Comparison of ENCODE assay signal across 10 mouse cellular contexts in the genomic region with DNA sequence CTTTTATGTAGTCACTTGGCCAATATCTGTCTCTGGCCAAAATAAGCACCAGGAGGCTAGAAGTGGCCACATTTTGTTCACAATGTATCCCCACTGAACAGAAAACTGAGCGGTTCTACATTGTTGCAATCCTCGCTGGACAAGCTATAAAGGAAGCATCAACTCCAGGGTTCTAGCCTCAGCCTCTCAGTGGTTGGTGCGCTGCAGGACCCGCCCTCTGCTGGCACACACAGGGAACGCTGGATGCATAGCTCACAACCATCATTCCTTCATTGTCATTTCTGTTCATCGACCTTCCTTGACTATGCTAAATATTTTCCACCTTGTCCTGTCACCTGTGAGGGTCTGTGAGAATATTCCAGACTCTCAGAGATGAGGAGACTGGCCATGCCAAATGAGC.
DNase-seq lines count a peak whose midpoint lies in the region; ATAC-seq and TF ChIP-seq lines count a peak whose summit lies in the region.
"Had no signal": no experiment of that assay in that cellular context is flagged by ENCODE, and none has a peak within 500 bp of the region (broad histone marks: within the 10 kb centered on the region; RNA-seq: fewer than 3 reads in every experiment).

No protein-coding gene starts in this region.

- intact Hi-C loops in heart, postnatal 36 days (cut with DNase I) = no loop called here

- WGBS in heart, embryonic 12.5 days = 67% methylated on average over 6 of the region's 6 CpGs
- WGBS in limb, embryonic 12.5 days = 76% methylated on average over 6 of the region's 6 CpGs
- WGBS in hindbrain, embryonic 10.5 days = 56% methylated on average over 6 of the region's 6 CpGs

- no peak for ATAC-seq in heart, embryonic 12.5 days (ENCODE audit: insufficient number of reproducible peaks, low FRiP score)
- no peak for ATAC-seq in limb, embryonic 12.5 days (ENCODE audit: insufficient number of reproducible peaks, insufficient read depth, low FRiP score, low TSS enrichment, low read depth)

- H3K9me3 ChIP-seq in heart, embryonic 12.5 days (replicated peaks) = no peaks in the 10 kb centered on the region
- H3K9me3 ChIP-seq in limb, embryonic 12.5 days = no peaks in the 10 kb centered on the region
- no peaks in the 10 kb centered on the region for H3K9me3 ChIP-seq in hindbrain, embryonic 10.5 days
- H3K9me3 ChIP-seq: hindbrain, embryonic 13.5 days had no signal

- no peaks in the 10 kb centered on the region for H3K27me3 ChIP-seq in heart, embryonic 12.5 days (replicated peaks)
- H3K27me3 ChIP-seq in testis, adult 2 months (ENCODE audit: control insufficient read depth, insufficient read depth, low read length) = no peaks in the 10 kb centered on the region
- no peaks in the 10 kb centered on the region for H3K27me3 ChIP-seq in limb, embryonic 12.5 days
- peaks cover 6% of the 10 kb centered on the region for H3K27me3 ChIP-seq in hindbrain, embryonic 10.5 days (ENCODE audit: insufficient read depth, poor library complexity, severe bottlenecking)

- no peak for TF ChIP-seq POLR2A in testis, adult 2 months (IDR thresholded peaks at IDR 0.05; ENCODE audit: control insufficient read depth, low read depth, low read length)

- no peak for TF ChIP-seq CTCF in testis, adult 2 months (IDR thresholded peaks at IDR 0.05; ENCODE audit: control insufficient read depth, insufficient read depth, insufficient replicate concordance, low read depth, low read length)

- H3K27ac ChIP-seq in heart, embryonic 12.5 days (ENCODE audit: poor library complexity, severe bottlenecking) = peak overlapping the region; percentile 73
- no peak overlapping the region for H3K27ac ChIP-seq in testis, adult 2 months (ENCODE audit: control insufficient read depth, insufficient read depth, low read depth, low read length)
- H3K27ac ChIP-seq in limb, embryonic 12.5 days = peak overlapping the region; percentile 89
- H3K27ac ChIP-seq in hindbrain, embryonic 10.5 days = no peak overlapping the region
- H3K27ac ChIP-seq: hindbrain, embryonic 13.5 days had no signal

- no peak for DNase-seq in heart, postnatal 36 days
- DNase-seq in testis, postnatal 10 days (ENCODE audit: low spot score) = no peak
- DNase-seq in embryo, embryonic 9.5 days (ENCODE audit: extremely low spot score) = no peak
- DNase-seq in hindbrain, embryonic 10.5 days (ENCODE audit: low spot score) = no peak
- DNase-seq in adrenal gland, postnatal 10 days = no peak
- DNase-seq: midbrain, embryonic 14.5 days had no signal

- no peak overlapping the region for H3K9ac ChIP-seq in heart, embryonic 12.5 days
- H3K9ac ChIP-seq in limb, embryonic 12.5 days (replicated peaks) = no peak overlapping the region
- H3K9ac ChIP-seq: hindbrain, embryonic 13.5 days had no signal

- peaks cover 29% of the 10 kb centered on the region for H3K4me1 ChIP-seq in heart, embryonic 12.5 days (replicated peaks)
- no peaks in the 10 kb centered on the region for H3K4me1 ChIP-seq in testis, adult 2 months (ENCODE audit: control insufficient read depth, insufficient read depth, low read length)
- H3K4me1 ChIP-seq in limb, embryonic 12.5 days (replicated peaks) = peaks cover 57% of the 10 kb centered on the region
- peaks cover 28% of the 10 kb centered on the region for H3K4me1 ChIP-seq in hindbrain, embryonic 10.5 days (replicated peaks)

- no peak overlapping the region for H3K4me2 ChIP-seq in heart, embryonic 12.5 days
- no peak overlapping the region for H3K4me2 ChIP-seq in limb, embryonic 12.5 days
- H3K4me2 ChIP-seq: hindbrain, embryonic 13.5 days had no signal

- H3K4me3 ChIP-seq in heart, embryonic 12.5 days = no peak overlapping the region
- H3K4me3 ChIP-seq in testis, adult 2 months (ENCODE audit: control insufficient read depth, low read depth, low read length) = peak overlapping the region; percentile 32
- no peak overlapping the region for H3K4me3 ChIP-seq in limb, embryonic 12.5 days (replicated peaks)
- no peak overlapping the region for H3K4me3 ChIP-seq in hindbrain, embryonic 10.5 days
- H3K4me3 ChIP-seq: hindbrain, embryonic 13.5 days had no signal

- no peaks in the 10 kb centered on the region for H3K36me3 ChIP-seq in heart, embryonic 12.5 days
- H3K36me3 ChIP-seq in testis, adult 2 months (ENCODE audit: control insufficient read depth, insufficient read depth, low read length) = no peaks in the 10 kb centered on the region
- H3K36me3 ChIP-seq in limb, embryonic 12.5 days = no peaks in the 10 kb centered on the region
- H3K36me3 ChIP-seq in hindbrain, embryonic 10.5 days = no peaks in the 10 kb centered on the region
- H3K36me3 ChIP-seq: hindbrain, embryonic 13.5 days had no signal

Comparison
In these comparisons a context has a peak if more than half of its experiments do, and no peak if none do; other contexts are left out.
1. H3K27ac ChIP-seq: peak in heart, embryonic 12.5 days (single experiment) and limb, embryonic 12.5 days (single experiment); none in testis, adult 2 months (single experiment) and hindbrain, embryonic 10.5 days (single experiment).